Mouse (Mus musculus) CH12.LX (cell line): ENCODE data around the gene Wee1.

Source experiments
- BHLHE40 ChIP-seq: IDR thresholded peaks from 2 replicates; pipeline ENCODE4 v1.6.1; 2011; ENCODE audit warnings: mild to moderate bottlenecking, low read depth, low read length, improper control_type of control experiment
- CTCF ChIP-seq, 2 experiments: IDR thresholded peaks in 1 of 2; conservative IDR thresholded peaks in 1 of 2; 2 replicates each; pipeline ENCODE4 v1.5.1; 2011 to 2012; ENCODE audit warnings: low read depth in 2 of 2, low read length in 2 of 2, improper control_type of control experiment in 1 of 2, inconsistent platforms in 1 of 2, mild to moderate bottlenecking in 1 of 2, moderate library complexity in 1 of 2
- POLR2A ChIP-seq: IDR thresholded peaks from 2 replicates; pipeline ENCODE4 v1.6.1; 2011; ENCODE audit warnings: low read depth, mild to moderate bottlenecking, improper control_type of control experiment, low read length

- TF ChIP-seq BHLHE40: no peak
- no peak for TF ChIP-seq CTCF (conservative IDR thresholded peaks at IDR 0.05 in 1 of 2, IDR thresholded peaks at IDR 0.05 in 1 of 2; ENCODE audit: low read depth in 2 of 2, low read length in 2 of 2)
- no peak for TF ChIP-seq POLR2A
Observed at GRCm38 (mm10) chr7:110181446-110181845, 59.6 kb downstream of the Wee1 start.
